Mouse (Mus musculus) stomach, postnatal 0 days (tissue): ENCODE measurements around the gene Syt14.

Experiments used
- CTCF ChIP-seq: IDR thresholded peaks from 2 replicates; pipeline ENCODE4 v1.5.1; 2016; ENCODE audit warnings: antibody characterized with exemption, low read depth, mild to moderate bottlenecking, moderate library complexity
- EP300 ChIP-seq: optimal IDR thresholded peaks from 2 replicates; pipeline ENCODE3; 2016; ENCODE audit warnings: antibody characterized with exemption

DNA sequence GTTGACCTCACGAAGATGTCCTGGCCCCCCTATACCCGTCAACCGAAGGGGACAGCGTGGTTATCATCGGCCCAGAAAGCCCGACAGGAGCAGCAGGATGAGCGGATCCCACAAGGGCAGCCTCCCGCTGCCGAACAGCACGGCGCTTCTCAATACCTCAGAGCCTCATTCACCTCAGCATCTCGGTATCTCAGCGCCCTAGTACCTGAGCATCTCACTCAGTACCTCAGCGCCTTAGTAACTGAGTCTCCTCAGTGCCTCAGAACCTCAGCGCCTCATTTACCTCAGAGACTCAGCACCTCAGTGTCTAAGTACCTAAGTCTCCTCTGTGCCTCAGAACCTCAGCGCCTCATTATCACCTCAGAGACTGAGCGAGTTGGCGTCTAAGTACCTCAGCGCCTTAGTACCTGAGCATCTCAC lies 614 bp downstream of the Syt14 start:
- TF ChIP-seq EP300: no peak
- TF ChIP-seq CTCF: no peak
